Mouse (Mus musculus) embryo, embryonic 11.5 days (tissue): ENCODE data around the gene Klhl5.
A peak's percentile ranks its signal among the peaks of the same experiment; 100 is the strongest.

Source experiments
- DNase-seq: peaks from one replicate; pipeline ENCODE4 v3.0.0-alpha.2; 2012; ENCODE audit warnings: low read depth, low spot score

Gene Klhl5

GRCm38 (mm10) chr5:65191601-65192000 lies 84.3 kb downstream of the Klhl5 start:
- DNase-seq, result no peak

DNA sequence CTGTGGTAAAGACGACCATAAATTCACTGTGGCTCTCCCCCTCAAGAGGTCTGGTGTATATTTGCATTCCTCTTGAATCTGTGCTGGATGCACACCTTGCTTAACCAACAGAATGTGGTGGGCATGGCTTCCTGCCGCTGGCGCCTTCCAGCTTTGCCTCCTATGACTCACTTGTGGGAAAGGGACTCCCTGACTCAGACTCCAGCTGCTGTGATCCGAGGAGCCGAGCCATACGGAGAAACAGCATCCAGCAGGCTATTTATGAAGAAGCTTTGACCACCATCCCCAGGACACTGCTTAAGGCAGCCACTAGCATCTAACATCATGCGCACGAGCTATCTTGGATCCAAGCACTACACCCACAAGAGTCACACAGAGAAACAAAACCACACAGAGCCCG lies 87.1 kb downstream of the Klhl5 start:
- no peak for DNase-seq

GRCm38 (mm10) chr5:65199346-65200128 lies 92.2 kb downstream of the Klhl5 start, which contains the start of gene Wdr19:
TSS of gene Wdr19 (plus strand) at chr5:65199696.
- DNase-seq, result peak; percentile 99

DNA sequence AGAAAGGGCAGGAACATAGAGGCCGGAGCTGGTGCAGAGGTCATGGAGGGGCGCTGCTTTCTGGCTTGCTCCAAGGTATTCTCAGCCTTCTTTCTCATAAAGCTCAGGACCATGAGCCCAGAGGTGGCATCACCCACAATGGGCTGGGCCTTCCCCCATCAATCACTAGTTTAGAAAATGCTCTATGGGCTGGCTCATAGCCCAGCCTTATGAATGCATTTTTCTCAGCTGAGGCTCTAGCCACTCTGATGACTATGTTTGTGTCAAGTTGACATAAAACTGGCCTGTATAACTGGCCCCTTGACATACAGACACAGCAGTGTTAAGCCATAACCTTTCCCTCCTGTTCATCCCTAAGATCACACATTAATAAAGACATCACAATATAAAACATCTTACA lies 97.4 kb downstream of the Klhl5 start:
- DNase-seq, result no peak

DNA sequence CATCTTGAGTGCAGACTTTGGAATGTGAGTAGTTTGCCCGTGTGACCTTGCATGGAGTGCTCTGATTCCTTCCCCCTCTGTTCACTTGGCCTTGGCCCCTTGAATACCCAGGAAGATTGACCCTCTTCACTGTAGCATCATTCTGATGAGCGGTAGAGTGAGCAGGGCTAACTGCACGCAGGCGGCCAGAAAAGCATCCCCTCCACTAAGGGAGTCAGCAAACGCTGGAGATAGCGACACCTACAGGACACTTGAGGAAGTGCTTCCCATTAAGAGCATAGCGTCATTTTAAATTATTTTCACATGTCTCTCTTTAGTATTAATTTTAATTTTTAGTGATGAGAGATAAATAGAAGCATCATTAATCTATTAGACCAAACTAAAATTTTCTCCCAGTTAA lies 106.0 kb downstream of the Klhl5 start:
- DNase-seq, result peak; percentile 19
